Mouse (Mus musculus) c-Kit-negative CD71-positive TER-119-positive erythroid progenitor cells, embryonic 14.5 days (primary cell): ENCODE results near the gene Pccb.

Experiments
- DNase-seq: peaks from one replicate; pipeline ENCODE4 v3.0.0-alpha.2; 2013; ENCODE audit warnings: low read depth, low spot score

Pccb gene

GRCm38 (mm10) chr9:101034448-101035098, at the start of gene Pccb:
Gene Pccb (minus strand): TSS chr9:101034898.
- peak; percentile 98 for DNase-seq

- no peak for DNase-seq
These were observed 49.0 kb upstream of the Pccb start for GRCm38 (mm10) chr9:101083728-101084127.

- DNase-seq, result no peak
These were observed 45.5 kb upstream of the Pccb start for GRCm38 (mm10) chr9:101080046-101080685.

DNA sequence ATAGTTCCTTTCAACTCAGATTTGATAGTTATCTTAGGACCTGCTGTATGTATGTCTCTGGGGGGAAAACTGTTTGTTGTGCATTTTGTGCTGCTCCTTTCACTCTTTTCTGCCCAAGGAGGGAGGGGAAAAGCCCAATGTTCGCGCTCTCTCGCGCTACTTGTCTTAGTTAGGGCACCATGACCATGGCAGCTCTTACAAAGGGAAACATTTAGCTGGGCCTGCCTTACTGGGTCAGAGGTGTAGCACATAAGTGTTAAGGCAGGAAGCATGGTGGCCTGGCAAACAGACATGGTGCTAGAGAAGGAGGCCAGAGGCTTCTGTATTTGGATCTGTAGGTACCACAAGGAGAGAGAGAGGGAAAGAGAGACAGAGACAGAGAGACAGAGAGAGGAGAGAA, 43.9 kb upstream of the Pccb start:
- DNase-seq, result no peak

GRCm38 (mm10) chr9:101077486-101077885, 42.8 kb upstream of the Pccb start:
- no peak for DNase-seq

DNA sequence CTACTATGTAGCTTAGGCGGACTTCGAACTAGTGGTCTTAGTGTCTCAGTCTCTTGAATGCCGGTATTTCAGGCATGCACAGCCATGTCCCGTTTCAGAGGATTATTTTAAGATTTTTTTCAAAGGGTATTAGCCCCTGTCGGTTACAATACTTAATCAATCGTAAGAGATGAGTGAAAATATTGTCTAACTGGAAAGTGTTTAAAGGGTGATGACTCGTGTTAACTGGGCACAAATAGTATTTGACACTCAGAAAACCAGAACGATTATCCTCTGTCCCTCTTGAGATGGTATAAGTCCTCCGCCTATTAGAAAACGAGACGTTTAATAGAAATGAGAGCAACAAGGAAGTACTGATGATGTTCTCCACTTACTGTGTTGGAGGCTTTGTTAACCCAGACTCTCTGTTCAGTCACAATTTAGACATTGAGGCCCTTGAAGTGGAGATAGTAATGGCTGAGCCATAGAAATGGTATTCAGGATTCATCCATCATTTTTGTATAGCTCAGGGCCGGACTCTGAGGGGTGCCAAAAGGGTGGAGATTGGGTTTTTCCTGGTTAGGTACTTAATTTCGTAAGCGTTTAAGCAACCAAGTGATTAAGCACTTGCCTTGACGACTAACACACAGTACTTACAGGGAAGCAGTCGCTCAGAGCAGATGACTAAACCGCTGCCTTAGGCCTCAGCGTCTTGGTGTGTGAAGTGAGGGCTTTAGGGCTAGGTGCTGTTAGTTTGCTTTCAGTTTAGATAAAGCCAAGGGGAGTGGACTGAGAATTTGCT, 41.6 kb upstream of the Pccb start:
- DNase-seq, result peak; percentile 45

- DNase-seq, result no peak
These were observed 41.0 kb upstream of the Pccb start for GRCm38 (mm10) chr9:101075694-101076093.

- DNase-seq, result no peak
These were observed 40.4 kb upstream of the Pccb start for GRCm38 (mm10) chr9:101075091-101075581.

- peak; percentile 52 for DNase-seq
These were observed 39.8 kb upstream of the Pccb start for GRCm38 (mm10) chr9:101074332-101075021.

DNA sequence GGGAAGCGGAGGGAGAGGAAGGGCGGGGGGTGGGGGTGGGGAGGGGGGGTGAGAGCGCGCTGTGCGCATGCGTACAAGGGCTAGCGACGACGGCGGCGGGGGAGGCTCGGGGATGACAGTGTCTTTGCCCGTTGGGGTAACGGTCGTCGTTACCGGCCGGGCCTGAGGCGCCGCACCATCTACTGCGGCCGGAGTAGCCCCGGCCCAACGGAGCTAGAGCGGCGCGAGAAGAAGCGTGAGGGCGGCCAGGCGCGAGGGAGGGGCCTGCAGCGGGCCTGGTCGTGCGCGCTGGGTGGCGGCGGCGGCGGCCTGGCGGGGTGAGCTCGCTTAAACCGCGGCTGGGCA, 39.3 kb upstream of the Pccb start, which contains the start of gene Msl2:
Gene Msl2 (plus strand): TSS at position 115 of the 345 bp plus-strand sequence.
- peak; percentile 64 for DNase-seq

- DNase-seq, result peak; percentile 89
These were observed 38.6 kb upstream of the Pccb start for GRCm38 (mm10) chr9:101073041-101073986.

GRCm38 (mm10) chr9:101072506-101072905, 37.8 kb upstream of the Pccb start:
- DNase-seq, result no peak

DNA sequence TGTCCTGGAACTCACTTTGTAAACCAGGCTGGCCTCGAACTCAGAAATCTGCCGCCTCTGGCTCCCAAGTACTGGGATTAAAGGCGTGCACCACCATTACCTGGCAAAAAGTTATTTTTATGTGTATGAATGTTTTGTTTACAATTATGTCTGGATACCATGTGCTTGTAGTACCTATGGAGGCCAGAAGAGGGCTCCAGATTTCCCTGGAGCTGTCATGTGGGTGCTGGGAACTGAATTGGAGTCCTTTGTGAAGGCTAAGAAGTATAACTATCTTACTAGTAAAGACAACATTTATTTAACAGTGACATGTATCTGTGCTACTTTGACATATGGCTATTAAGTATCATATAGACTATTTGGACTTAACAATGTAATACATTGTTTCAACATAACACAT, 35.1 kb upstream of the Pccb start:
- no peak for DNase-seq

- DNase-seq, result no peak
These were observed 30.4 kb upstream of the Pccb start for GRCm38 (mm10) chr9:101065076-101065602.

- no peak for DNase-seq
These were observed 27.6 kb upstream of the Pccb start for GRCm38 (mm10) chr9:101062253-101062780.

- no peak for DNase-seq
These were observed 26.3 kb upstream of the Pccb start for GRCm38 (mm10) chr9:101061035-101061434.

- DNase-seq, result no peak
These were observed 22.5 kb upstream of the Pccb start for GRCm38 (mm10) chr9:101057156-101057555.

- no peak for DNase-seq
These were observed 18.6 kb upstream of the Pccb start for GRCm38 (mm10) chr9:101053279-101053678.

GRCm38 (mm10) chr9:101052691-101053090, 18.0 kb upstream of the Pccb start:
- DNase-seq, result no peak

DNA sequence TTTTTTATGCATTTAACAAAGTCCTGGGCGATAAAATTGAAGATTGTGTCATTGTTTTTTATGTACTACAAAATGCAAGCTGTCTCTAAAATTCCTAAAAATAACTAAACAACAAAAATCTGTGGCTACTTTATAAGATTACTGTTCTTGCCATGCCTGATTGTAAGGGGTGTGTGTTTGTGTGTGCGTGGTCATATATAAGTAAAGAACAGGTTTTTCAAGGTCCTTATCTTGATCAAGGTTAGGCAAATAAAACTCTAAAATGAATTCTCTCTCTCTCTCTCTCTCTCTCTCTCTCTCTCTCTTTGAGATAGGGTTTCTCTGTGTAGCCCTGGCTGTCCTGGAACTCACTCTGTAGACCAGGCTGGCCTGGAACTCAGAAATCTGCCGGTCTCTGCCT, 17.3 kb upstream of the Pccb start:
- DNase-seq, result no peak
